Mouse (Mus musculus): ENCODE measurements around the gene Zbtb25.
A peak's percentile ranks its signal among the peaks of the same experiment; 100 is the strongest.

Zbtb25 gene

GRCm38 (mm10) chr12:76369206-76369977 is at the start of gene Zbtb25:
Gene Zbtb25 (minus strand): TSS chr12:76369602.
- peak; percentile 59 for DNase-seq (ENCODE audit: low read depth)

GRCm38 (mm10) chr12:76418346-76418745 is 48.9 kb upstream of the Zbtb25 start:
- DNase-seq (ENCODE audit: low read depth) = no peak

DNA sequence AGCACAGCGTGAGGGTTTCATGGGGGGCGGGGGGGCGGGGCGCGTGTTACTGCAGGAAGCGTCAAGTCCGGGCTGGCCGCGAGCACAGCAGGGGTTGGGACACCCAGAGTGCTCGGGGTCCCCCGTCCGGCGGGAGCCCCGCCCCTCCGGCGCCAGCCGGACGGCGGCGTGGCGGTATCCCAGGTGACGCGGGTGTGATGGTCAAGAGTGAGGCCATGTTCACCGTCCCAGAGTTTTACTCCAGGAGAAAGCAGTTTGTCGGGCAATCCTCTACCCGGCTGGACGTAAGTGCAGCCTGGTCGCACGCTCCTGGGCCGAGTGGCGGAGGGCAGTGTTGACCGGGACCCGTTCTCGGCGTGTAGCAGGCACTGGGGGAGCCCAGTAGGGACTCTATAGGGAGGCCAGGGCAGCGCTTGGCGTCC is 48.0 kb upstream of the Zbtb25 start, which contains the start of gene Ppp1r36:
Gene Ppp1r36, plus strand, starts transcription at position 106 of the 422 bp plus-strand sequence.
- no peak for DNase-seq (ENCODE audit: low read depth)

GRCm38 (mm10) chr12:76415383-76416010 is 46.1 kb upstream of the Zbtb25 start:
- DNase-seq (ENCODE audit: low read depth) = no peak

DNA sequence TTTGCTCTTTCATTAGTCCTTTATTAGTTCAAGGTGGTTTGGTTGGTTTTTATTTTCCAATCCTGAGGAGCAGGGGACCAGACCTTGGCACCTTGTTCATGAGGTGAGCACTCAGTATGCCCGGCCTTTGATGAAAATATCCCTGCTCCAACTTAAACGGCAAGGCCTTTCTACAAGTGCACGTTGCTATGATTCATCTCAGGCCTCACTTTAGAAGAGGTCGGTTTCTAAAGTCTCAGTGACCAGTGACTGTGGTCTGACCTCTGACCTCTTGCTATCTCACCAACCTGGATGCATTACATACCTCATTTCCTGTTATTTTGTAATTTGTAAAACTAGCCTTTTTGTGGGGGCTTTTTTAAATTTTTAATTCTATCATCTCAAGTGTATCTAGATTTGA is 39.8 kb upstream of the Zbtb25 start:
- DNase-seq (ENCODE audit: low read depth) = no peak

GRCm38 (mm10) chr12:76407184-76407583 is 37.8 kb upstream of the Zbtb25 start:
- DNase-seq (ENCODE audit: low read depth) = no peak

DNA sequence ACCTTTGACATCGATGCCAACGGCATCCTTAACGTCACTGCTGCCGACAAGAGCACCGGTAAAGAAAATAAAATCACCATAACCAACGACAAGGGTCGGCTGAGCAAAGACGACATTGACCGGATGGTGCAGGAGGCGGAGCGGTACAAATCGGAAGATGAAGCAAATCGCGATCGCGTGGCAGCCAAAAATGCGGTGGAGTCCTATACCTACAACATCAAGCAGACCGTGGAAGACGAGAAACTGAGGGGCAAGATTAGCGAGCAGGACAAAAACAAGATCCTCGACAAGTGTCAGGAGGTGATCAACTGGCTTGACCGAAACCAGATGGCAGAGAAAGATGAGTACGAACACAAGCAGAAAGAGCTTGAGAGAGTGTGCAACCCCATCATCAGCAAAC is 36.6 kb upstream of the Zbtb25 start:
- no peak for DNase-seq (ENCODE audit: low read depth)

GRCm38 (mm10) chr12:76405183-76405970 is 36.0 kb upstream of the Zbtb25 start:
- no peak for DNase-seq (ENCODE audit: low read depth)

GRCm38 (mm10) chr12:76404836-76405182 is 35.4 kb upstream of the Zbtb25 start:
- no peak for DNase-seq (ENCODE audit: low read depth)

DNA sequence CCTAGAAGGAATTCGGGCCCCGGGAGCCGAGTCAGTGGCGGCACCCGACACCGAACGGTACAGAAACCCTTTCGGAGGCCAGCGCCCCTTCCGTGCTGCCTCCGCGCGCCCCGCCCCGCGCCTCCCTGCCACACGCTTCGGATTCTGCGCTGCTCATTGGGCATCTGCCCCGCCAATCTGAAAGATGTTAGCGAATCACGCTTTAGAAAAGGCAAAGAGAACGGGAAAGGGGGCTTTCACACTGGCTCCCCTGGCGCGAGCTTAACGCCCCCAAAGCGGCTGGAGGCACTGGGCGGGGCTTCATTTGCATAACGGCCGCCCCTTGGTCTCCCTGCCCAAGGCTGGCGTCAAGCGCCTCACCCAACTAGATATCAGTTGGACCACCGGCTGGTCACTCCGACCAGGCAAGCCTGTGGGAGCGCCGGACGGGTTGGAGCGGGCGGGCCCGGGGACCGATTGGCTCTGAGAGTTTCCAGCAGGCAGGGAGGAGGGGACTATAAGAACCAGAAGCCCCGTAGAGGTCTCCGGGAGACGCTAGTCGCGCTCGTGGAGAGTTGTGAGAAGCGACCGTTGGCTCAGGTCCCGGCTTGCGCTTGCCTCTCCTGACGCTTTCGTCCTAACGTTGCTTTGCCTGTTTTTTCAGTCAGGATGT is 34.6 kb upstream of the Zbtb25 start, which contains the start of gene Hspa2:
Gene Hspa2, plus strand, starts transcription at position 291 of the 652 bp plus-strand sequence.
- DNase-seq (ENCODE audit: low read depth) = peak; percentile 99

GRCm38 (mm10) chr12:76402991-76403885 is 33.8 kb upstream of the Zbtb25 start:
- DNase-seq (ENCODE audit: low read depth) = no peak

DNA sequence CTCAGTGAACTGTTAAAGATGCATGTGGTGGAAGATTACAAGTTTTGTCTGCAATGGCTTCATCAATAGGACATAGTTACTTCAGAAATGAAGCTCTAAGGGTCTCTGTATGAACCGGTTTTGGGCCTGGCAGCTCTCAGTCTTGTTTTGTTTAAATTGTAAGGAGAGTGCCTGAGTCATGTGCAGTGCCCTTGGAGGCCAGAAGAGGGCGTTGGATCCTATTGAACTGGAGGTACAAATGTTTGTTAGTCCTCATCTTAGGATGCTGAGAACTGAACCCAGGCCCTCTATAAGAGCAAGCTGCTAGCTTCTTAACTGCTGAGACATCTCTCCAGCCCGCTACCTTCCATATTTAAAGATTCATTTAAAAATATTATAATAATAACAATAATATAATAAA is 32.3 kb upstream of the Zbtb25 start:
- DNase-seq (ENCODE audit: low read depth) = no peak

GRCm38 (mm10) chr12:76397281-76397680 is 27.9 kb upstream of the Zbtb25 start:
- no peak for DNase-seq (ENCODE audit: low read depth)

- DNase-seq (ENCODE audit: low read depth) = no peak
Observed at GRCm38 (mm10) chr12:76392979-76393378, 23.6 kb upstream of the Zbtb25 start.

DNA sequence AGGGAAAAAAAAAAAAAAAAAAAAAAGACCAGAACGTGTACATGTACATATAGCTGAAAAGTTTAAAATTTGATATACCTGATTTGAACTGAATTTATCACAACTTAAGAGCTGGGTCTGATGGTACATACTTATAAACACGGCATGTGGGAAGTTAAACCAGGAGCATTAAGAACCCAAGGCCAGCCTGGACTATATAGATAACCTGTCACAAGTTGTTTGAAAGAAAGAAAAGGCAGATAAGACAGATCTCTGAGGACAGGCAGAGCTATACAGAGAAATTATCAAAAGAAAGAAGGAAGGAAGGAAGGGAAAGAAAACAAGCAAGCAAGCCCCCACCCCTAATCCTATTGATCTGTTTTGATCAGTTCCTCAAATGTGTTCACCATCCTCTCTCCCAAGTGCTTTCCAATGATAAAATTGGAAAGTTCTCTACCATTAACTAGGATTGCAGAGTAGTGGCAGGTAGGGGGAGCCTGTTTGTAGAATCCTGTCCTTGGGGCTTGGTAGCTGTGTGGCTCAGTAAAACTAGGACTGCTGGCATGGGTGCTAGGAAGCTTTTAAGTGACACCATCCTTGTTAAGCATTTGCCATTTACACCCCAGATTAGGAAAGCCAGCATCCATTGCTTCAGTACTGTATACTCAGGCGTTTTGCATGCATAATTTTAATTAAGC is 22.3 kb upstream of the Zbtb25 start:
- no peak for DNase-seq (ENCODE audit: low read depth)

- DNase-seq (ENCODE audit: low read depth) = no peak
Observed at GRCm38 (mm10) chr12:76388794-76389193, 19.4 kb upstream of the Zbtb25 start.

DNA sequence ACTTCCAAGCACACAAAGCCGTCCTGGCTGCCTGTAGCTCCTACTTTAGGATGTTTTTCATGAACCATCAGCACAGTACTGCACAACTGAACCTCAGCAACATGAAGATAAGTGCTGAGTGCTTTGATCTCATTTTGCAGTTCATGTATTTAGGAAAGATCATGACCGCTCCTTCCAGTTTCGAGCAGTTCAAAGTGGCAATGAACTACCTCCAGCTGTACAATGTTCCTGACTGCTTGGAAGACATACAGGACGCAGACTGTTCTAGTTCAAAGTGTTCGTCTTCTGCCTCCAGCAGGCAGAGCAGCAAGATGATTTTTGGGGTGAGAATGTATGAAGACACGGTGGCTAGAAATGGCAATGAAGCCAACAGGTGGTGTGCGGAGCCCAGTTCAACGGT is 15.9 kb upstream of the Zbtb25 start:
- no peak for DNase-seq (ENCODE audit: low read depth)

DNA sequence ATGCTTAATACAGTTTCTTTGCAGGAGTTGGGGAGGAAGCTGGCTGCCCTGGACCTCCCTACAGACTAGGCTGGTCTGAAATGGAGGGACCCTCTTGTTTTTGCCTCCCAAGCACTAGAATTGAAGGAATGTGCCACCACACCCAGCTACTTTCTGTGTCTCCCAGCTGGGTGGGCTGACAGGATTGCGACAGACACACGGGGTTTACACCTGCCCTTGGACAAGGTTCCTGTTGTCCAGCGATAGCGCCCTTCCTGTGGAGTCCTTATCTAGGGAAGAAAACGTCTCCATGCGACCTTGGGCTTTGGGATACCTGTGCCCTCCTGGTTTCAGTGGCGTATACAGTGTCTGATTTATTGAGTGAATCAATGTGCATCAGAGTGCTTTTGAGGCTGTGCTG is 10.7 kb upstream of the Zbtb25 start:
- DNase-seq (ENCODE audit: low read depth) = no peak

DNA sequence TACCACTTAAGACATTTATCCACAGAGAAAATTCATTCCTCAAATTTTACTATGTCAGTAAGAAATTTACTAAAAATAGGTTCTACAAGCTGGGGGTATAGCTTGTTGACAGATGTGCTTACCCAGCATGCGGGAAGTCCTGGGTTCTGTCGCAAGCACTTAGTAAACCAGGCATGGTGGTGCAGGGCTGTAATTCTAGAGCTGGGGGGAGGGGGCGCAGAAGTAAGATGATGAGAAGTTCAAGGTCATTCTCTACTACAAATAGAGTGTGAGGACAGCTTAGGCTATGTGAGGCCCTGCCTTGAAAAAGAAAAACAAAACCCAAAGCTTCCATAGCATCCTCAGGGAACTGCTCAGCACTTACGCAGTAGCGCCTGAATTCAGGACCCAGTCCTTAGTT is 9.2 kb upstream of the Zbtb25 start:
- DNase-seq (ENCODE audit: low read depth) = no peak

- DNase-seq (ENCODE audit: low read depth) = no peak
Observed at GRCm38 (mm10) chr12:76377726-76378125, 8.3 kb upstream of the Zbtb25 start.

DNA sequence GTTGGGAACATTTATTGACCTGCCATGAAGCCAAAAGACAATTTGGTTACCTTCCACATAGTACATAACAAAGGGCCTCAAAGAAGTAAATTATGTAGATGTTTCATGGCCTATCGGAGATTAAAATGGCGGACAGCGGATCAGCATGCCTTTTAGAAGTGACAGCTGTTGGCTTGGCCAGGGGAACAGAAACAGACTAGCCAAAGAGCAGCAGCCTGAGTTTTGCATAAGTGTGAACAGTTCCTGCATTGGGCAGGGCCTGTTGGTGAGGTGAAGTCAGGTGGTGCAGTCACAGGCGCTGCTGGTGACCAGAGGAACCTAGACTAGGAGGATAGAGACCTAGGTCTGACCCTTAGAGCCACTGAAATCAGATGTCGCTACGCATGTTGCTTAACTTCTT is 7.7 kb upstream of the Zbtb25 start:
- no peak for DNase-seq (ENCODE audit: low read depth)
